Mouse (Mus musculus) heart, embryonic 11.5 days (tissue): ENCODE measurements around the gene Ccdc14. TPM values are rescaled to one million over a fixed set of nuclear protein-coding genes. Genes with fewer than 3 reads are reported as not detected.

Experiments used
- polyA plus RNA-seq: library from polyadenylated mRNA; unstranded; fragments of >200 nt; fragmentation: Nextera tagmentation; extraction: Ambion mirVana; gene quantifications from 2 replicates; pipeline ENCODE4 v1.2.1, GENCODE M21; 2014

The Ccdc14 gene
- polyA plus RNA-seq, 1 experiment from 2014 or later = 9.5 TPM

Other genes with a start within 250 kb of the Ccdc14 start
- gene Kalrn, start 117.1 kb upstream of the Ccdc14 start, polyA plus RNA-seq = 23.0 and 23.6 TPM in 2 replicates
- 0.44 and 0.56 TPM in 2 replicates for gene Ropn1, start 40.7 kb upstream of the Ccdc14 start, polyA plus RNA-seq
- gene Mylk, start 54.6 kb downstream of the Ccdc14 start, polyA plus RNA-seq = 4.3 TPM in 2 replicates